Mouse (Mus musculus) A20 (cell line): ENCODE measurements around the gene Scnn1a.
A peak's percentile ranks its signal among the peaks of the same experiment; 100 is the strongest.

Experiments
- DNase-seq: peaks from one replicate; pipeline ENCODE4 v3.0.0-alpha.2; 2011; ENCODE audit warnings: low read depth, low spot score

Gene Scnn1a

DNA sequence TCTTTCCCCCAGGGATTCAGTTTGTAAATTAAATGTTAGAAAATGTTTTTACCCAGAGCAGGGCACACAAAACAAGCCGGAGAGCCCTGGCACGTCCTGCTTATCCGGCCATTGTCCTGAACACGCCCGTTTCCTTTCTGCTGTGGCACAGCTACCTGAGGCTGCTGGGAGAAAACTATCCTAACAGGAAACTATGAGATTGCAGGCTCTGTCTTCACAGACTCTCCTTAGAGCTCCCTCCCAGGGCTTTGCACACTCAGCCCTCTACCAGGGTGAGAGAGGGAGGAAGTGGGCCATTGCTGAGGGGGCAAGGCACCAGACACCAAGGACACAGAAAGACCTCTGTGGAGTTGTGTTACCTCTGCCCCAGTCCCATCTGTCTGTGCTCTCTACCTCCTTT, 19.8 kb downstream of the Scnn1a start:
- DNase-seq, result no peak

- no peak for DNase-seq
These were observed 21.7 kb downstream of the Scnn1a start for GRCm38 (mm10) chr6:125342198-125342597.

DNA sequence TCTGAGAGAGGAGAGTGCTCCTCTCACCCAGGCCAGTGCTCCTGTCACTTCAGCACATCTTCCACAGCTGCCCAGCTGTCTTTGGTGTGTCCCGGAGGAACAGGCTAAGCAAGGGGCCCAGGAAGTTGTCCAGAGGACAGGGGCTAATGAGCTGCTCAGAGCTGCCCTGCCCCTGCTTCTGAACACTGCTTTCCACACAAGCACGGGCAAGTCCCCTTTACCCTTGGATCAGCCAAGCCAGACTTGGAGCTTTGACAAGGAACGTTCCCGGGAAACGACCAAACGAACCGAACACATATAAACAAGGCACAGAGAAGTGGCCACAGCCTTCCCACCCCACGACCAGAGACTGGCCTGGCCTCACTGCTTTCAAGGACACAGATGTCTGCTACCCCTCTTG, 23.6 kb downstream of the Scnn1a start:
- no peak for DNase-seq

DNA sequence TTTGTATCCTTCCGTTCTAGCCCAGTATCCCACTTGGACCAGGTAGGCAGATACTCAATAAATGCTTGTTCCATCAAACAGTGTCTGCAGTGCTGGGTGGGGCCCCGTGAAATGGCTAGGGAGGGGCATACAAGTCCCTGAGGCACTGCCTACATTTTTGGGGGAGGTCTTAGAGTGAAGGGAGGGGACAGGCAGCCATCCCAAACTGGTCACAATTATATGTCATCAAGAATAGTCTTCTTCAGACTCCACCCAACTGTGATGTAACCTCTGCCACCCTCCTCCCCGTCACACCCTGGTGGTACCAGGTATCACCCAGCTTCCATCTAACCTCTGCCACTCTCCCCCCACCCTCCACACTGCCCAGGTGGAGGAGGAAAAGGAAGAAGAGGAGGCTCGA, 24.4 kb downstream of the Scnn1a start:
- DNase-seq, result no peak

DNA sequence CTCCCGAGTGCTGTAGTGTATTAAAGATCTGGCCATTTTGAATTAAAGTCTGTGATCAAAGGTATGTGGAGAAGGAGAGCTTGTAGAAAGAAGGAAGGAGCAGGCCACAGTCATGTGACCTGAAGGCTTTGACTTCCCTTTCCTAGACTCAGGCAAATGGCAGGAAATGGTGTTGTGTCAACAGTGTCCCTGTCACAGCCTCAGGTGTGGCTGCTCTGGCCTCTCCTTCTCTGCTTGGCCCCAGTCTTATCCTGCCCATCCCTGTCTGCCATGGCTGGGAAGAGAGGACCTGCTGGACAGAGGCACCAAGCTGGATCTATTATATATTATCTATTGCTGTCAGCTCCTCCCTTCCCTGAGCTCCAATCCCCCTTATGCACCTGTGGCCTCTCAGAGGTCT, 25.2 kb downstream of the Scnn1a start:
- DNase-seq, result no peak

DNA sequence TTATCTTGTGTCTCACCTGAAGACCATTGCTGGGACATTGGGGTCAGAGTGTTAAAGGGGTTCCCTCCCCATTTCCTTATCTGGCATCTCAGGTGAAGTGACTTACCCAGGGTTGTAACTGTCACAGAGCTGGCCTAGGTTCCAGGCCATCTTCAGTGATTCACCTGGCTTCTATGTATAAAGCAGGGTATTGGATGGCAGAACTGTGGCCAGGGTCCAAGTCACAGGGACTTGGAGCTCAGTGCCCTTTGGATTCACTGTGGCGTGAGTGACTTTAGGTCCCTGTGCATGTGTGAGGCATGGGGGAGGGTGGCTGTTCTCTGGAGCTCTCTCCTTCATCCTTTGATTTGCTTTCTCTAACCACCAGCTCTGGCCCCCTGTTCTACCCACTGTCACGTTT, 25.6 kb downstream of the Scnn1a start:
- no peak for DNase-seq

DNA sequence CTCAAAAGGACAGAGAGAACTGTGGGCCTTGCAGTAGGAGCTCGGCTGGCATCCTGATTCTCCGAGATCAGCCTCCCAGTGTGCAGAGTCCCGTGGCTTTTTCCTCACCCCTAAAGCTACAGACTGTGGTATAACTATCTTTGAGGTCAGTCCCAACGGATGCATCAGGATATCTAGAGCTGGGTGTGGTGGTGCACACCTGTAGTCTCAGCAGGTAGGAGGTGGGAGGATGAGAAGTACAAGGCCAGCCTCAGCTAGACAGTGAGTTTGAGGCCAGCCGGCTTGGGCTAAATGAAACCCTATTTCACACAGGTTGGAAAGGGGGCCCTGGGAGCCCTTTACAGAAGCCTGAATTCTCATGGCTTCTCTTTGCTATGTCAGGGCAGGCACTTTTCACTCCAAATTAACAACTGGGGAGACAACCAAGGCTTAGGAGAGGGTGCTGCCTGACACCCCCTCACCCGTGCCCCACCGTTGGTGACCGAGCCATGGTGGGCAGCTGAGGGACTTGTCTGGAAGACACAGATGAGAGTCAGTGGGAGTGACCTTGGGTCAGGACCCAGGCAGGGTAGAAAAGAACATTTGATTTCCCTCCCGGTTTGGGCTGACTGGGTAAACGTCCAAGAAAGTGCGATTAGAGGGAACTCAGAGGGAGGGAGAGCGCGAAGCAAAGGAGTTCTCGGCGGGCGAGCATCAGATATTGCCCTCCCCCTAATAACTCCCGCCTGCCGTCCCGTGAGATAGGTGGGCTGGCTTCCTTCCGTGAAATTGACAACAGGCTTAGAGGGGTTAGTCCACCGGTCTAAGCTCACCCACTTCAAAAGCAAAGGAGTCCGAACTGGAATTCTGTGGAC, 28.5 kb downstream of the Scnn1a start, which contains the start of gene Tnfrsf1a:
TSS of gene Tnfrsf1a (plus strand) at position 642 of the 854 bp plus-strand sequence.
- no peak for DNase-seq

DNA sequence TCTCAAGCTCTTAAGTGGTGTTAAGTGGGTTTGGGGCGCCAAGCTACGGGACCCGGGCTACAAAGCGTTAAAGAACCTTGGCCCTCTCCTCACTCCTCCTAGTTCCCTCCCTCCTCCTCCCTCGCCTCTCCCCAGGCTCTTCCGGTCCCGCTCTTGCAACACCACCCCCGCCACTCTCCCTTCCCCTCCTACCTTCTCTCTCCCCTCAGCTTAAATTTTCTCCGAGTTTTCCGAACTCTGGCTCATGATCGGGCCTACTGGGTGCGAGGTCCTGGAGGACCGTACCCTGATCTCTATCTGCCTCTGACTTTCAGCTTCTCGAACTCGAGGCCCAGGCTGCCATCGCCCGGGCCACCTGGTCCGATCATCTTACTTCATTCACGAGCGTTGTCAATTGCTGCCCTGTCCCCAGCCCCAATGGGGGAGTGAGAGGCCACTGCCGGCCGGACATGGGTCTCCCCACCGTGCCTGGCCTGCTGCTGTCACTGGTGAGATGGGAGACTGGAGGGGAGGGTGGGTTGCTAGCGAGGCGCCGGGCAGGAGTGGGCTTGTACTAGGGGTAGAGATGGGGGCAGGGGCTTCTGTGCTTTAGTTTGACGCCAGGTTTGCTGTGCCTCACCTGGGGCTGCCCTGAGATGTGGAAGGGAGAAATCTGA, 29.2 kb downstream of the Scnn1a start:
- DNase-seq, result no peak

DNA sequence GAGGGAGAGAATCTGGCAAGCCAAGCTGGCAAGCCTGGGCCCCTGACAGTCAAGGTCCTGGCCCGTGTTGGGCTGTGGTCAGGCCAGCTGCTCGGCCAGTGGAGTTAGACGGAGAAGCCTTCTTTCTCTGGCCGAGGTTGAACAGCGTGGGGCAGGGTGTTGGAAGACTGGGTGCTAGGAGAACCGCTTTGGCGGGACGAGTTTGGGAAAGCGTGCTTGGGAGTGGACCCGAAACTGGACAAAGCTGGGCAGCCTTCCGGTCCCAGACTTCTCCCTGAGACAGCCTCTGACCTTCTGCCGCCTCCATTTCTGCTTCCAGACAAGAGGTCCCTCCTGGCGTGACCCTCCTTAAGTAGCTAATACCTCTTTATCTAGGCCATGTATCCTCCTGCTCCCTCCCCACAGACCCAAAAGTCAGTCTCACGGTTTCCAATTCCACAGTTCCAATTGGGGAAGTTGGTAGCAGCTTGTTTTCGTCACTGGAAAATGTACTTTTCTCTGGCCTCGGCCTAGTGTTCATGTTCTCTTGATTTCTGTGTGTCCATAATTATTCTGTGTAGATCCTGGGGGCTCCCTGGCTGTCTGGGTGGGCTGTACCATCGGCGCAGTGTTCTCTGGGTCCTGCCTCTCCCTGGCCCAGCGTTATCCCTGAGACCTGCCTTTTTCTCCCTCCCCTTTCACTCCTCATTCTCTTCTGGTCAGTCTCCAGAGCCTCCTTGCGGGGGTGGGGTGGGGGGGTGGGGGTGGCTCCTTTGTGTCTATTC, 30.0 kb downstream of the Scnn1a start:
- DNase-seq, result no peak

DNA sequence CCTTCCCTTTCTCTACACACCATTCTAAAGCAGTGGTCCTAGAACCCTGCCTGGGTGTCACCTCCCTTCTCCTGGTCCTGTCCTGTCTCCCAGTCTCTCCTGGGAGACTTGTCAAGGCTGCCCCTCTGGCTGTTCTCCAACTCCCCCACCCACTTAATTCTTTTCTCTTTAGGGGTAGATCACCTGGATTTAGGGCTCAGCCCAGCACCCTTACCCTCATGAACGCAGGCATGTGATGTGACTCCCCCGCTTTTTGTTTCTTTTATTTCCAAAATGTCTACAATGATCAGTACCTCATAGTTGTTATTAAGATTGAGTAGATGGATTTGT, 30.5 kb downstream of the Scnn1a start:
- no peak for DNase-seq

DNA sequence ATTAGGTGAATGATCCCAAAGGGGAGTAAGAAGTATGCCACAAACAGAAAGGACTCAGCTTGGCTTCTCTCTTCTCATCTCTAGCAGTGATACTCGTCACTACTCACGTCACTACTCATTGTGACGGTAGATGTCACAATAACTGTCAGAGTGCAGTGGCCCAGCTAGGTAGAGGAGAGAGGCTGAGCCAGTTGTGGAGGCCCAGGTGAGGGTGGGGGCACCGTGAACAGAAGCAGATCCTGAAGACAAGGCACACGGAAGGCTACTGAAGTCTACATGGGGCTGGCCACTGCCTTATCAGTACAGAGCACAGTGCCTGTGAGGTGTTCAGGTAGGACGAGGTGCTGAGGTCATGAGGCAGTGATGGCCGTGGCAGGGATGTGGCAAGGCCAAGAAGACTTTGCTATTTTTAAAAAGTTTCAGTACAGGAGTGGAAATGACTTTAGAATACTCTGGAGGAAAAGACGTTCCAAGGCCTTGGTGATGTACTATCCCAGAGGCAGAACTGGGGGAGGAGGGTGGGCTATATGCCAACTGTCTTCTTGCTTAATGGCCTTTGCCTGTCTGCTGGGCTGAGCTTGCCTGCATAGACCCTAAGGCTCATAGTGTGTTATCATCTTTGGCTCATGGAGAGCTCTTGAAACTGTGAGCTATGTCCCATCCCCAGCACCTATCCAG, 31.0 kb downstream of the Scnn1a start:
- DNase-seq, result no peak

GRCm38 (mm10) chr6:125352046-125352384, 31.6 kb downstream of the Scnn1a start:
- DNase-seq, result no peak

DNA sequence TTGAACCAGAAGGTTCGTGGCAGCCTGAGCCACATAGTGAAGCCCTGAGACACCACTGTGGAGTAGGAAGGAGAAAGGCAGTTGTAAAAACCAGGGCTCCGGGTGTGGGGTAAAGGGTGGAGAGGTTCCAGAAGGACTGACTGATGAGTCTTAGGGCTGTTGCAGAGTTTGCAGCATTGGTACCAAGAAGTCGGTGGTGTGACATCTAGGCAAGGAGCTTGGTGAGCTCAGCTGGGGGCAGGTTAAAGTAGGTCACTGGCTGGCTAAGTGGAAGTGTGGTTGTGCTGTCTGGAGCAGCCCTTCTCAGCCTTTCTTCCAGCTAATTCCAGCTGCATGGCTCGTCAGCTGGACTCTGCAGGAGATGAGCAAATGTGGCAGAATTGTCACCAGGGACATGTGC, 32.4 kb downstream of the Scnn1a start:
- no peak for DNase-seq

DNA sequence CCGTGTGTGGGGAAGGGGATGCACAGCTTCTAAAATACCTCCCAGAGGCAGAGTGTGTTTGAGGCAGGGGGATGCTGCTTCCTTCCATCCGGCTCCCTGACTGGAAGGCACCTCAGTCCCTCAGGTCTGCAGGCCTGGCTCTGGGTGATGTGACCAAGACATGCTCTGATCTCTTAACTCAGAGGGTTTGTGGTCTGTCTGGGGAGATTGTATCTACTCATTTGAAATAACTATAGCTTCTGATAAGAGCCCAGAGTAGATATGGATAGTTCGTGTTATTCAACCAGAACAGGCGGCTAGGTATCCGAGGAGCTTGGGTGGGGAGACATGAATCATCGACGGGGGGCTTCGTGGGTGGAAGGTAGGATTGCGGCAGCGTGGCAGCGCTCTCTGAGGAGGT, 32.8 kb downstream of the Scnn1a start:
- no peak for DNase-seq

GRCm38 (mm10) chr6:125353655-125354054, 33.2 kb downstream of the Scnn1a start:
- no peak for DNase-seq

DNA sequence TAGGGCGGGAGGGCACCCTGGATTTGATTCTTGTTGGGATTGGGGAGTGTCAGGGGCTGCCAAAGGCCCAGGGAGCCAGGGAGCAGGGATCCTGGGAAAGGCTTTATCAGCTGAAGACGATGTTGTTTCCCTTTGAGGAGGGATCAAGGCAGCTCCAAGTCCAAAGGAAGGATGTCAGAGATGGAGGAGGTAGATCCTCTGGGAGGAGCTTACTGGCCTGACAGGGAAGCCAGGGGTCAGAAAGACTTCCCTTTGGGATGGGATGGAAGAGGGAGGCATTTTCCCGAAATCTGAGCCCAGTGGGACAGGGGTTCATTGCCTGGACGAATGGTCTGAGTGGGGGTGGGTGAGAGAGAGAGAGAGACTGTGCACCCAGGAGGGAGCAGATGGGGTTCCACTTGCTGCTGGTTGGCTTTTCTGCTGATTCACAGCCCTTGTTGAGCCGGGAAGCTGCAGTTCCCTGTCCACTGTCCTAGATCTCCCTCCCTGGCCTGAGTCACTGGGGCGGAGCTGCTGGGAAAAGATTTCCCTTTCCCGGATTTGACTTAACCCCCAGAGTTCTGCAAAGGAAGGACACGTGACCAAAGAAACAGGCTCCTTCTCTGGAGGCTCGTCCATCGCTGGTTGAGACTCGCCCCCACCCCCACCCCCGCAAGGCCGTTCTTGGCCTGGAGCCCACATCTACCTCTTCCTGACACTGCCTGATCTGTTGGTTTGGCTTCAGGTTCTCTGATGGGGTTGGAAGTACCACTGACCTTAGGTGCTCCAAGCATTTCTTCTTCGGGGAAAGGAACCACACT, 34.1 kb downstream of the Scnn1a start:
- no peak for DNase-seq

DNA sequence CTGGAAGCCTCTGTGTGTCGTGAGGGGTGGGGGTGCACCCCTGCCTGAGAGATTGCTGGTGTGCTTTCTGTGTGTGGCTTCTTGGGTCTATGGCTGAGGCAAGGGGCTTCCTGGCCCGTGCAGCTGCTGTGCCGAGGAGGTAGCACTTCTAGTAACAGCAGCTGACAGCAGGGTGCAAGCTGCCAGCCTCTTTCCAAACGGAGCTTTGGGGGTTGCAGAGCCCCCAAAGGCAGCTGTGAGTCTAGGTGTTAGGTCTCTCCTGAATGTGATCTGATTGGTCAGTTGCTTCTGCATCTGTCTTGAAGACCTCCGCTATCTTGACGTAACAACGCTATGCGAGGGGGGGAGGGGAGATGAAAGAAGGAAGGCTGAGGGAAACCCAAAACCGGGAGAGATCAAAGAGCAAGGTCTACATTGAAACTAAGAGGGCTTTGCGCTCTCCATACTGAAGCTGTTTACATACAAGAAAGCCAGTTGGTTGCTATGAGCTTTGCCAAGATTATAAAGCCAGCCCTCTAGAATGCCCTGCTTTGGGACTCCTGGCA, 34.8 kb downstream of the Scnn1a start:
- no peak for DNase-seq

GRCm38 (mm10) chr6:125356264-125356663, 35.8 kb downstream of the Scnn1a start:
- DNase-seq, result no peak

DNA sequence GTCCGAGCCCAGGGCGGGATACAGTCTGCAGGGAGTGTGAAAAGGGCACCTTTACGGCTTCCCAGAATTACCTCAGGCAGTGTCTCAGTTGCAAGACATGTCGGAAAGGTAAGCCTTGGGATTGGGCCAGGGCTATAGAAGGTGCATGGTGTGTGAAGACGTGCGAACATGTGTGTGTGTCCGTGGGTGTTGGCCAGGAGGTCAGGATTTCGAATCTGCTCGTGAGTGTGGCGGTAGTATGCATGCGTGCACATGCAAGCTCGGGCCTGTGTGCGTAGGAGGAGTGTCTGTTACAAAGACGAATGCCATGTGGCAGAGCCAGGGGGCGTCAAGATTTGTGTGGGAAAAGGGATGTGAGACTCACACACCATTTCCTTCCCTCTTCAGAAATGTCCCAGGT, 36.9 kb downstream of the Scnn1a start:
- no peak for DNase-seq

GRCm38 (mm10) chr6:125359999-125360398, 39.5 kb downstream of the Scnn1a start:
- no peak for DNase-seq

- DNase-seq, result peak; percentile 51
These were observed 40.4 kb downstream of the Scnn1a start for GRCm38 (mm10) chr6:125360846-125361245.
